ENCODE assay signal across 14 mouse cellular contexts in the genomic region with DNA sequence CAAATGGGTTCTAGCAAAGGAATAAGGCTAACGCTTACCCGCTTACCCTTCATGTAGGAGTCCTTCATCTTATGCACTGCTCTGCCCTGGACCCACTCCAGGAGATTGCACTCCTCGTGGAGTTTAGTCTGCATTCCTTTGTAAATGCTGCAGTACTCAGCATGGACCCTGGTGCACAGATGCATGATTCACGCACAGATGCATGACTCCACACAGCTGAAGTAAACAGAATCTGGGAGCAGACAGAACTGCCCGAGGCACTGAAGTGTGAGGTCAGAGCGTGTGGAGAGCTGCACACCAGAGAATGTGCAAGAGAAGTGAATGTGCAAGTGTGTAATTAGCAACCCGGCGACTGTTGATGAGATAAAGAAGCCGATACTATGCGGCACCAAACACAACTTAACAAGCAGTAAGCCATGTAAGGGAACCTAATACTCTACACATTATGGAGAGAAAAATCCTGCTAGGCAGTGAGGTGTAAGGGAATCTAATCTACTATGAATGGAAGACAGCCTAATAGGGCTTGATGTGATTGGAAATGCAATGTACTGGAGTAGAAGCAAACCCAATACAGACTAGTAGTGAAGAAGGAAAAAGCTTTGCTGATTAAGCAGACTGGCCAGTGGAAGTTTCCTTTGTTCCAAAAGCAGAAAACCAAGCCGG. TPM values are rescaled to one million over a fixed set of nuclear protein-coding genes. Genes with fewer than 3 reads are reported as not detected.
A peak's percentile ranks its signal among the peaks of the same experiment; 100 is the strongest.
DNase-seq lines count a peak whose midpoint lies in the region; ATAC-seq lines count a peak whose summit lies in the region.
"Had no signal": no experiment of that assay in that cellular context is flagged by ENCODE, and none has a peak within 500 bp of the region (broad histone marks: within the 10 kb centered on the region; RNA-seq: fewer than 3 reads in every experiment).

No protein-coding gene starts in this region.

- 44% methylated on average over 11 of the region's 11 CpGs for WGBS in embryonic facial prominence, embryonic 14.5 days
- 59% methylated on average over 11 of the region's 11 CpGs for WGBS in limb, embryonic 10.5 days

- H3K27ac ChIP-seq in embryonic facial prominence, embryonic 14.5 days (replicated peaks; ENCODE audit: low read depth, low read length): no peak overlapping the region
- peak overlapping the region; percentile 56; the same call in 1 of the 2 replicates for H3K27ac ChIP-seq in limb, embryonic 10.5 days
- H3K27ac ChIP-seq: heart, embryonic 15.5 days; liver, embryonic 13.5 days; neural tube, embryonic 12.5 days had no signal

- peak; percentile 78 for ATAC-seq in embryonic facial prominence, embryonic 14.5 days (ENCODE audit: low read depth)
- no peak for ATAC-seq in megakaryocyte, adult 5-6 weeks (ENCODE audit: poor library complexity, severe bottlenecking)
- ATAC-seq in megakaryocyte-erythroid progenitor cell, adult 5-6 weeks (replicated peaks; ENCODE audit: low FRiP score, low TSS enrichment, poor library complexity, severe bottlenecking): no peak

- no peaks in the 10 kb centered on the region for H3K9me3 ChIP-seq in embryonic facial prominence, embryonic 14.5 days (ENCODE audit: control insufficient read depth, low read length)
- no peaks in the 10 kb centered on the region for H3K9me3 ChIP-seq in limb, embryonic 10.5 days (replicated peaks)
- H3K9me3 ChIP-seq: heart, embryonic 15.5 days; liver, embryonic 13.5 days; neural tube, embryonic 12.5 days had no signal

- H3K4me1 ChIP-seq in embryonic facial prominence, embryonic 14.5 days (ENCODE audit: control insufficient read depth, insufficient read depth, low read length): peaks cover 3% of the 10 kb centered on the region; the same call in 1 of the 2 replicates
- peaks cover 10% of the 10 kb centered on the region for H3K4me1 ChIP-seq in limb, embryonic 10.5 days
- H3K4me1 ChIP-seq: heart, embryonic 15.5 days; liver, embryonic 13.5 days; neural tube, embryonic 12.5 days had no signal

- peak overlapping the region; percentile 18; the same call in 1 of the 2 replicates for H3K4me2 ChIP-seq in embryonic facial prominence, embryonic 14.5 days (ENCODE audit: low read depth, low read length)
- H3K4me2 ChIP-seq: heart, embryonic 15.5 days; liver, embryonic 13.5 days; neural tube, embryonic 12.5 days had no signal

- H3K36me3 ChIP-seq in embryonic facial prominence, embryonic 14.5 days (ENCODE audit: control insufficient read depth, insufficient read depth, low read length): no peaks in the 10 kb centered on the region
- H3K36me3 ChIP-seq in limb, embryonic 10.5 days: no peaks in the 10 kb centered on the region
- H3K36me3 ChIP-seq: heart, embryonic 15.5 days; liver, embryonic 13.5 days; neural tube, embryonic 12.5 days had no signal

- no peak overlapping the region for H3K9ac ChIP-seq in embryonic facial prominence, embryonic 14.5 days (ENCODE audit: low read depth, low read length)
- H3K9ac ChIP-seq: heart, embryonic 15.5 days; liver, embryonic 13.5 days; neural tube, embryonic 12.5 days had no signal

- DNase-seq in kidney, postnatal 10 days: peak; percentile 9
- no peak for DNase-seq in kidney, postnatal 14 days
- peak; percentile 71 for DNase-seq in NIH3T3 (ENCODE audit: low read depth)
- peak; percentile 36 for DNase-seq in embryonic facial prominence, embryonic 14.5 days (ENCODE audit: low spot score)
- DNase-seq in limb, embryonic 10.5 days (ENCODE audit: low spot score): peak; percentile 35
- no peak for DNase-seq in cerebellum, adult 11-12 months
- DNase-seq: cerebellum, adult 18-20 months; liver, embryonic 13.5 days; right cerebral cortex, postnatal 4 days; thymus, adult 18-20 months had no signal

- H3K4me3 ChIP-seq in embryonic facial prominence, embryonic 14.5 days (ENCODE audit: low read depth, low read length): no peak overlapping the region
- H3K4me3 ChIP-seq in limb, embryonic 10.5 days: no peak overlapping the region
- H3K4me3 ChIP-seq: heart, embryonic 15.5 days; liver, embryonic 13.5 days; neural tube, embryonic 12.5 days had no signal

- peaks cover 14% of the 10 kb centered on the region for H3K27me3 ChIP-seq in embryonic facial prominence, embryonic 14.5 days (replicated peaks; ENCODE audit: control insufficient read depth, insufficient read depth, low read length)
- H3K27me3 ChIP-seq in limb, embryonic 10.5 days (ENCODE audit: low read depth, poor library complexity, severe bottlenecking): peaks cover 64% of the 10 kb centered on the region
- H3K27me3 ChIP-seq: heart, embryonic 15.5 days; liver, embryonic 13.5 days; neural tube, embryonic 12.5 days had no signal

RNA-seq across cellular contexts. Expression of gene Pcdh19, which starts 32.8 kb away (rescaled TPM):
- 8.3 and 8.9 TPM in 2 replicates for polyA plus RNA-seq in embryonic facial prominence, embryonic 14.5 days (2014; fragmentation: Nextera tagmentation; extraction: Ambion mirVana)
- polyA plus RNA-seq in limb, embryonic 10.5 days (2016; fragmentation: Nextera tagmentation; extraction: Ambion mirVana): 3.1 and 4.0 TPM in 2 replicates
- 0.02 TPM in 1 of 2 replicates, not detected in the other for total RNA-seq in megakaryocyte, adult 5-6 weeks (2015)
- total RNA-seq in megakaryocyte, adult 5-6 weeks (2017): 0.08 TPM in 1 of 2 replicates, not detected in the other
- total RNA-seq in megakaryocyte-erythroid progenitor cell, adult 5-6 weeks (2014; fragmentation: Nextera tagmentation): not detected in 2 replicates
- not detected in 2 replicates for total RNA-seq in megakaryocyte-erythroid progenitor cell, adult 5-6 weeks (2017)

Comparison
In these comparisons a context has a peak if more than half of its experiments do, and no peak if none do; other contexts are left out.
1. DNase-seq: peak in kidney, postnatal 10 days (single experiment), NIH3T3 (single experiment), embryonic facial prominence, embryonic 14.5 days (single experiment) and limb, embryonic 10.5 days (single experiment); none in kidney, postnatal 14 days (single experiment) and cerebellum, adult 11-12 months (single experiment).